Mouse (Mus musculus) hindbrain, postnatal 0 days (tissue): ENCODE data around the gene Rimbp2. TPM values are rescaled to one million over a fixed set of nuclear protein-coding genes. Genes with fewer than 3 reads are reported as not detected.

Experiments
- ATAC-seq: fragments of 200-750 bp; cut with Nextera tagmentation; 2 replicates; pipeline ENCODE4 v1.8.0; 2017; ENCODE audit warnings: mild to moderate bottlenecking, moderate TSS enrichment, moderate library complexity
- DNase-seq: peaks from one replicate; pipeline ENCODE4 v3.0.0-alpha.2; 2015; ENCODE audit warnings: low spot score
- H3K27ac ChIP-seq: fragments of 300-500 bp; sonication (generic); 2 replicates; pipeline ENCODE4 v1.5.1; 2014; ENCODE audit warnings: mild to moderate bottlenecking
- H3K27me3 ChIP-seq: fragments of 300-500 bp; sonication (generic); 2 replicates; pipeline ENCODE4 v1.6.1; 2014; ENCODE audit warnings: low read length, mixed read lengths; ENCODE audit not compliant: insufficient read depth
- H3K36me3 ChIP-seq: fragments of 300-500 bp; sonication (generic); 2 replicates; pipeline ENCODE4 v1.6.1; 2014; ENCODE audit warnings: low read length, mixed read lengths; ENCODE audit not compliant: insufficient read depth
- H3K4me1 ChIP-seq: fragments of 300-500 bp; sonication (generic); 2 replicates; pipeline ENCODE4 v1.6.1; 2014; ENCODE audit warnings: antibody characterized with exemption, low read length, mixed read lengths; ENCODE audit not compliant: insufficient read depth
- H3K4me2 ChIP-seq: fragments of 300-500 bp; sonication (generic); 2 replicates; pipeline ENCODE4 v1.6.1; 2014; ENCODE audit warnings: low read depth, mild to moderate bottlenecking, low read length, moderate library complexity, mixed read lengths
- H3K4me3 ChIP-seq: fragments of 300-500 bp; sonication (generic); 2 replicates; pipeline ENCODE4 v1.5.1; 2014; ENCODE audit warnings: low read length
- H3K9ac ChIP-seq: fragments of 300-500 bp; sonication (generic); replicated peaks from 2 replicates; pipeline ENCODE4 v1.6.1; 2014; ENCODE audit warnings: mild to moderate bottlenecking, low read length, moderate library complexity, mixed read lengths
- H3K9me3 ChIP-seq: fragments of 300-500 bp; sonication (generic); 2 replicates; pipeline ENCODE4 v1.6.1; 2016; ENCODE audit warnings: low read length, mixed read lengths
- CTCF ChIP-seq: IDR thresholded peaks from 2 replicates; pipeline ENCODE4 v1.5.1; 2016; ENCODE audit warnings: antibody characterized with exemption, control low read depth, low read depth
- WGBS: fragments of 180-500 bp; shearing (Covaris S2); extraction: QIAGEN DNeasy Blood & Tissue Kit; methylation state at CpG from one replicate; pipeline ENCODE4 v1.1.7; 2014; 5-methylcytosine and 5-hydroxymethylcytosine counted together
- polyA plus RNA-seq: library from polyadenylated mRNA; unstranded; fragments of >200 nt; fragmentation: Nextera tagmentation; extraction: Ambion mirVana; gene quantifications from 2 replicates; pipeline ENCODE4 v1.2.1, GENCODE M21; 2015
- total RNA-seq: library from RNA; depleted of rRNA; stranded (reverse); fragments of >200 nt; gene quantifications from 2 replicates; pipeline ENCODE4 v1.2.3, GENCODE M21; 2014

Gene Rimbp2
- total and polyA plus RNA-seq, 2 experiments from 2014 or later: 4.5 to 18.9 TPM

- Histone ChIP-seq H3K9me3 (no peaks in the 10 kb centered on the region), H3K4me3 (no peak overlapping the region), H3K4me2 (no peak overlapping the region), H3K27me3 (no peaks in the 10 kb centered on the region), H3K27ac (no peak overlapping the region), H3K9ac (no peak overlapping the region), H3K4me1 (no peaks in the 10 kb centered on the region), H3K36me3 (no peaks in the 10 kb centered on the region)
- ATAC-seq: no peak
- no peak for TF ChIP-seq CTCF
- no peak for DNase-seq
- WGBS: 91% methylated on average over 3 of the region's 3 CpGs
Measured at GRCm38 (mm10) chr5:128912374-128912773, 40.9 kb downstream of the Rimbp2 start.

- H3K36me3 ChIP-seq: no peaks in the 10 kb centered on the region
- H3K4me2 ChIP-seq: no peak overlapping the region
- H3K27me3 ChIP-seq: no peaks in the 10 kb centered on the region
- H3K27ac ChIP-seq: no peak overlapping the region
- ATAC-seq: no peak
- no peak for DNase-seq
- H3K4me3 ChIP-seq: no peak overlapping the region
- WGBS: 70% methylated on average over 8 of the region's 9 CpGs
- no peak overlapping the region for H3K9ac ChIP-seq
- no peaks in the 10 kb centered on the region for H3K9me3 ChIP-seq
- TF ChIP-seq CTCF: no peak
- H3K4me1 ChIP-seq: no peaks in the 10 kb centered on the region
Measured at GRCm38 (mm10) chr5:128911593-128911992, 41.7 kb downstream of the Rimbp2 start.

GRCm38 (mm10) chr5:128904113-128904512 lies 49.2 kb downstream of the Rimbp2 start:
- Histone ChIP-seq H3K27ac (no peak overlapping the region), H3K9ac (no peak overlapping the region), H3K27me3 (no peaks in the 10 kb centered on the region), H3K9me3 (no peaks in the 10 kb centered on the region), H3K4me2 (no peak overlapping the region), H3K36me3 (no peaks in the 10 kb centered on the region), H3K4me3 (no peak overlapping the region), H3K4me1 (no peaks in the 10 kb centered on the region; the same call in 1 of the 2 replicates)
- no peak for TF ChIP-seq CTCF
- ATAC-seq: no peak
- DNase-seq: no peak
- WGBS: 17% methylated on average over 5 of the region's 5 CpGs

GRCm38 (mm10) chr5:128903120-128903519 lies 50.2 kb downstream of the Rimbp2 start:
- Histone ChIP-seq H3K27ac (no peak overlapping the region; the same call in 1 of the 2 replicates), H3K4me1 (no peaks in the 10 kb centered on the region; the same call in 1 of the 2 replicates), H3K4me3 (no peak overlapping the region), H3K9ac (no peak overlapping the region), H3K9me3 (no peaks in the 10 kb centered on the region), H3K27me3 (no peaks in the 10 kb centered on the region), H3K4me2 (no peak overlapping the region), H3K36me3 (no peaks in the 10 kb centered on the region)
- WGBS: 42% methylated on average over 12 of the region's 12 CpGs
- DNase-seq (peak; percentile 63), ATAC-seq (peak; percentile 83)
- TF ChIP-seq CTCF: no peak

- H3K27ac ChIP-seq: no peak overlapping the region
- H3K4me1 ChIP-seq: no peaks in the 10 kb centered on the region; the same call in 1 of the 2 replicates
- no peaks in the 10 kb centered on the region for H3K36me3 ChIP-seq
- DNase-seq (no peak), ATAC-seq (no peak)
- H3K4me2 ChIP-seq: no peak overlapping the region
- H3K9me3 ChIP-seq: no peaks in the 10 kb centered on the region
- H3K9ac ChIP-seq: no peak overlapping the region
- no peak overlapping the region for H3K4me3 ChIP-seq
- no peak for TF ChIP-seq CTCF
- 65% methylated on average over 13 of the region's 13 CpGs for WGBS
- H3K27me3 ChIP-seq: no peaks in the 10 kb centered on the region
Measured at GRCm38 (mm10) chr5:128899971-128900370, 53.3 kb downstream of the Rimbp2 start.

GRCm38 (mm10) chr5:128894921-128895320 lies 58.4 kb downstream of the Rimbp2 start:
- no peak overlapping the region for H3K27ac ChIP-seq
- TF ChIP-seq CTCF: no peak
- WGBS: 80% methylated on average over 5 of the region's 5 CpGs
- DNase-seq (no peak), ATAC-seq (no peak)
- H3K9me3 ChIP-seq: no peaks in the 10 kb centered on the region
- H3K27me3 ChIP-seq: no peaks in the 10 kb centered on the region
- H3K4me1 ChIP-seq: no peaks in the 10 kb centered on the region
- no peak overlapping the region for H3K4me2 ChIP-seq
- no peak overlapping the region for H3K9ac ChIP-seq
- no peaks in the 10 kb centered on the region for H3K36me3 ChIP-seq
- H3K4me3 ChIP-seq: no peak overlapping the region

- H3K4me1 ChIP-seq: 0 out of 2 replicates have a peak, but pooled peaks cover 3% of the 10 kb centered on the region
- no peaks in the 10 kb centered on the region for H3K27me3 ChIP-seq
- ATAC-seq (no peak), DNase-seq (no peak)
- H3K4me3 ChIP-seq: no peak overlapping the region
- H3K4me2 ChIP-seq: no peak overlapping the region
- no peaks in the 10 kb centered on the region for H3K9me3 ChIP-seq
- TF ChIP-seq CTCF: no peak
- WGBS: 76% methylated on average over 3 of the region's 3 CpGs
- no peak overlapping the region for H3K9ac ChIP-seq
- no peak overlapping the region for H3K27ac ChIP-seq
- H3K36me3 ChIP-seq: no peaks in the 10 kb centered on the region
Measured at GRCm38 (mm10) chr5:128887546-128887945, 65.7 kb downstream of the Rimbp2 start.
